Mouse (Mus musculus) adrenal gland, adult 2 months (tissue): ENCODE results near the gene Srsf7. TPM values are rescaled to one million over a fixed set of nuclear protein-coding genes. Genes with fewer than 3 reads are reported as not detected.
A peak's percentile ranks its signal among the peaks of the same experiment; 100 is the strongest.
"Not testable (repeated sequence)": the region's sequence is repeated elsewhere in the genome, so short reads cannot be mapped to it uniquely, and the experiment has no call there.

Source experiments
- DNase-seq: peaks from one replicate; pipeline ENCODE4 v3.0.0; 2021
- polyA plus RNA-seq: library from polyadenylated mRNA; depleted of rRNA; stranded (reverse); fragments of >200 nt; gene quantifications from 2 replicates; pipeline ENCODE4 v1.2.3, GENCODE M21; 2012
- total RNA-seq, 2 experiments: library from RNA; stranded (reverse); gene quantifications; 2 replicates each; pipeline ENCODE4 v1.2.3; 2021

Srsf7 gene
- total and polyA plus RNA-seq, 3 experiments: 9.8 to 101 (median 87.8) TPM

- DNase-seq: no peak
These were observed 7.8 kb downstream of the Srsf7 start for GRCm38 (mm10) chr17:80199160-80199778.

DNA sequence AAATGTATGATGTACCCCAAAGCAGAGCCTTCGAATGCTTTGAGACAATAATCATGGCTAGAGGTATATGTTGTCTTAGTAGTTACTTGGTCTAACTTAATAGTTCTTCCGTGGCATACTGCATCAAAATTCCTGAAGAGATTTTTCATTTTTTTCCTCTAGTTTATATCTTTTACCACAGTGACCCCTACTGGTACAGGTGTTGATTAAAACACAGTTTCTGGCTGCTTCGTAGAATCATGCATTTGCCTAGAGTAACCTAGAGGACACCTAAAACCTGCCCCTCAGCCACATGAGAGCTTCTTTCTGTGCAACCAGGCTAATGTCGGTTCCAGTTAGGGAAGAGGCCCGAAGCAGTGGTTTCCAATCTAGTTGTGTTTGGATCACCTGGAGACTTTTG is 14.0 kb downstream of the Srsf7 start:
- no peak for DNase-seq

GRCm38 (mm10) chr17:80183615-80184014 is 23.5 kb downstream of the Srsf7 start:
- DNase-seq: no peak

- no peak for DNase-seq
These were observed 26.6 kb downstream of the Srsf7 start for GRCm38 (mm10) chr17:80180468-80180867.

- peak; percentile 69 for DNase-seq
These were observed 27.1 kb downstream of the Srsf7 start for GRCm38 (mm10) chr17:80179959-80180358.

- not testable (repeated sequence) for DNase-seq
These were observed 28.3 kb downstream of the Srsf7 start for GRCm38 (mm10) chr17:80178846-80179245.

- no peak for DNase-seq
These were observed 31.1 kb downstream of the Srsf7 start for GRCm38 (mm10) chr17:80175966-80176365.

GRCm38 (mm10) chr17:80175386-80175739 is 31.7 kb downstream of the Srsf7 start:
- no peak for DNase-seq

GRCm38 (mm10) chr17:80174699-80175385 is 32.3 kb downstream of the Srsf7 start:
- DNase-seq: no peak

GRCm38 (mm10) chr17:80174146-80174545 is 33.0 kb downstream of the Srsf7 start:
- no peak for DNase-seq

- no peak for DNase-seq
These were observed 33.4 kb downstream of the Srsf7 start for GRCm38 (mm10) chr17:80173708-80174107.

GRCm38 (mm10) chr17:80172761-80173160 is 34.3 kb downstream of the Srsf7 start:
- DNase-seq: peak; percentile 28

DNA sequence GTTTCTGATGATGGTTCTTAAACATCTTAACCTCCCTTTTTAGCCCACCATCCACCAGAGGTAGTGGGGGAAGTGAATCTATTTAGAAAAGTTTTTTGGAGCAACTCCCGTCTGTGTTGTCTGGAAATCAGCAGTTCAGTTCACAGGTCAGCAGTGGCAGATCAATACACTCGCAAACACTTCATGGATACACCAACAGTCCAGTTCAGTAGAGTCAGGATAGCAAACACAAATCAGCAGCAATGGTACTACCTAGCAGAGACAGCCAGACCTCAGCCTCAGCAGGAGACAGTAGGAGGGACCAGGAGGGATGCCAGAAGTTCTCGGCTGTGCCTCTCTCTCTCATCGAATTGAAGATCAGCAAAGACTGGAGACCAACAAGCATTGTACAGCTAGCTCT is 35.2 kb downstream of the Srsf7 start:
- no peak for DNase-seq

DNA sequence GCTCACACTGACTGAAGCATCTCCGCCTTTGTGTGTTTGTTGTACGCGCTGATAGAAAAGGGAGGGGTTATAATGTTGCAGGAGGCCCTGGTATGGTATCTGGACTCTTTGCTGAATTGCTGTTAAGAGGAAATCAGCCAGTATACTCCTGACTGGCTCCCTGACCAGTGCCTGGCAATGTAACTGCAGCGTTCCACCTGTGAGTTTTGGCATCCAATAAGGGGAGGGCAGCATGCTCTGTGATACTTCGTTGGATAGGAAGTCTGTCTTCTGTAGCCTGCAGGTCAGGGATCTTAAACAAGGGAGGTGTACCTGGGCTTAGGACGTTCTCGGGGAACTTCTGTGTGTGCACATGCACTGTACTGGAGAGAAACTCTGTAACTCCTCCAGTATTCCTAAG is 36.2 kb downstream of the Srsf7 start:
- DNase-seq: no peak

- no peak for DNase-seq
These were observed 37.3 kb downstream of the Srsf7 start for GRCm38 (mm10) chr17:80169792-80170191.

GRCm38 (mm10) chr17:80168425-80169182 is 38.5 kb downstream of the Srsf7 start:
- DNase-seq: no peak

- peak; percentile 42 for DNase-seq
These were observed 39.3 kb downstream of the Srsf7 start for GRCm38 (mm10) chr17:80167851-80168251.

- DNase-seq: no peak
These were observed 39.7 kb downstream of the Srsf7 start for GRCm38 (mm10) chr17:80167436-80167835.

DNA sequence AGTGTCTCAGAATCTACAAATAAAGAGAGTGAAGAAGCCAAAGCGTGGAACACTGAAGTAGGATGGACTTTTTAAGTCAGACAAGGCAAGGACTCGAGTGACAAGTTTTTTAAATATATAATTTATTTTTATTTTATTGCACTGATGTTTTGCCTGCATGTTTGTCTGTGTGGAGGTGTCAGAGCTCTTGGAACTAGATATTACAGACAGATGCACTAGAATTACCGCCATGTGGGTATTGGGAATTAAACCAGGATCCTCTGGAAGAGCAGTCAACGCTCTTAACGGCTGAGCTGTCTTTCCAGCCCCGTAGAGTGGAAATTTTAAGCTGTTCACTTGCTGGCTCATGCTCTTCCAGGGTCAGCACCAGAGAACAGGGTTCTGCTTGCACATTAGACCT is 40.8 kb downstream of the Srsf7 start:
- no peak for DNase-seq

- no peak for DNase-seq
These were observed 41.4 kb downstream of the Srsf7 start for GRCm38 (mm10) chr17:80165741-80166140.

DNA sequence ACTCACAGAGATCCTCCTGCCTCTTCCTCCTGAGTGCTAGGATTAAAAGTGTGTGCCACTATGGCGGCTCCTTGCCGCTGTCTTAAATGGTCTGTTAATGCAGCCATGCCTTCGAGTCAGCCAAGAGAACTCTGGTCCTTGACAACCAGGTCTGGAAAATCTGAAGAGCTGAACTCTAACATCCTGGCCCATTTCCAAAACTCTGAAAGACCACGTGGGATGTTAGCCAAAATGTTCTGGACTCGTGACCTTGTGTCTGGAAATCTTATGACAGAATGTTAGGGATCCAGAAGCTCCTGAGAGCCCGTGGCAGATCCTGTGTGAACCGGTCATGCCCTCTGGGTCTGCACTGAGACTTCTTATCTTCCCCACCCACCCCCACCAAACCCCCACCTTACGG is 43.1 kb downstream of the Srsf7 start:
- DNase-seq: no peak

GRCm38 (mm10) chr17:80160454-80160853 is 46.7 kb downstream of the Srsf7 start:
- peak; percentile 68 for DNase-seq

- no peak for DNase-seq
These were observed 49.6 kb downstream of the Srsf7 start for GRCm38 (mm10) chr17:80157489-80157888.
